Mouse (Mus musculus) limb, embryonic 14.5 days (tissue): ENCODE results near the gene Tbccd1. TPM values are rescaled to one million over a fixed set of nuclear protein-coding genes. Genes with fewer than 3 reads are reported as not detected.
"Not testable (repeated sequence)": the region's sequence is repeated elsewhere in the genome, so short reads cannot be mapped to it uniquely, and the experiment has no call there.

ENCODE experiments used
- ATAC-seq: fragments of 200-750 bp; cut with Nextera tagmentation; 2 replicates; pipeline ENCODE4 v1.8.0; 2017; ENCODE audit warnings: low read depth, moderate number of reproducible peaks, moderate TSS enrichment; ENCODE audit not compliant: low FRiP score
- DNase-seq: peaks from one replicate; pipeline ENCODE4 v3.0.0-alpha.2; 2015; ENCODE audit warnings: low spot score
- H3K27ac ChIP-seq: fragments of 300-500 bp; sonication (generic); replicated peaks from 2 replicates; pipeline ENCODE4 v1.5.1; 2014; ENCODE audit warnings: low read depth, mild to moderate bottlenecking, low read length, moderate library complexity, mixed read lengths
- H3K27me3 ChIP-seq: fragments of 300-500 bp; sonication (generic); 2 replicates; pipeline ENCODE4 v1.6.1; 2014; ENCODE audit warnings: low read length, mixed read lengths; ENCODE audit not compliant: control insufficient read depth, insufficient read depth
- H3K36me3 ChIP-seq: fragments of 300-500 bp; sonication (generic); 2 replicates; pipeline ENCODE4 v1.6.1; 2014; ENCODE audit warnings: mild to moderate bottlenecking, low read length, moderate library complexity, mixed read lengths; ENCODE audit not compliant: control insufficient read depth, insufficient read depth
- H3K4me1 ChIP-seq: fragments of 300-500 bp; sonication (generic); 2 replicates; pipeline ENCODE4 v1.6.1; 2014; ENCODE audit warnings: antibody characterized with exemption, low read length, mixed read lengths; ENCODE audit not compliant: control insufficient read depth, insufficient read depth
- H3K4me2 ChIP-seq: fragments of 300-500 bp; sonication (generic); replicated peaks from 2 replicates; pipeline ENCODE4 v1.6.1; 2014; ENCODE audit warnings: low read depth, mild to moderate bottlenecking, low read length, moderate library complexity; ENCODE audit not compliant: severe bottlenecking
- H3K4me3 ChIP-seq: fragments of 300-500 bp; sonication (generic); replicated peaks from 2 replicates; pipeline ENCODE4 v1.5.1; 2014; ENCODE audit warnings: low read length
- H3K9ac ChIP-seq: fragments of 300-500 bp; sonication (generic); 2 replicates; pipeline ENCODE4 v1.6.1; 2014; ENCODE audit warnings: mild to moderate bottlenecking, low read depth, low read length, moderate library complexity; ENCODE audit not compliant: severe bottlenecking
- H3K9me3 ChIP-seq: fragments of 300-500 bp; sonication (generic); 2 replicates; pipeline ENCODE4 v1.6.1; 2016; ENCODE audit warnings: low read length; ENCODE audit not compliant: control insufficient read depth
- POLR2A ChIP-seq: fragments of 200-500 bp; IDR thresholded peaks from 2 replicates; pipeline ENCODE4 v1.8.0; 2012; ENCODE audit warnings: inconsistent platforms, mild to moderate bottlenecking, moderate library complexity, borderline replicate concordance; ENCODE audit not compliant: insufficient read depth, insufficient read length; ENCODE audit errors: extremely low read depth
- WGBS: fragments of 180-500 bp; shearing (Covaris S2); extraction: QIAGEN DNeasy Blood & Tissue Kit; methylation state at CpG from one replicate; pipeline ENCODE4 v1.1.7; 2014; 5-methylcytosine and 5-hydroxymethylcytosine counted together
- polyA plus RNA-seq, 2 experiments: library from polyadenylated mRNA; depleted of rRNA in 1 of 2; stranded (reverse) in 1 of 2; unstranded in 1 of 2; fragments of >200 nt; fragmentation: Nextera tagmentation in 1 of 2; extraction: Ambion mirVana in 1 of 2; gene quantifications; 2 replicates each; pipeline versions ENCODE4 v1.2.1 to v1.2.3; 2012 to 2014

Gene Tbccd1
- polyA plus RNA-seq, 2 experiments = 23.0 to 26.0 TPM

GRCm38 (mm10) chr16:22782686-22783085 is 74.8 kb downstream of the Tbccd1 start:
- Histone ChIP-seq H3K27me3 (no peaks in the 10 kb centered on the region), H3K27ac (no peak overlapping the region), H3K4me2 (no peak overlapping the region), H3K9me3 (no peaks in the 10 kb centered on the region), H3K36me3 (no peaks in the 10 kb centered on the region), H3K4me1 (no peaks in the 10 kb centered on the region), H3K9ac (no peak overlapping the region), H3K4me3 (no peak overlapping the region)
- ATAC-seq (no peak), DNase-seq (no peak)
- WGBS = 77% methylated on average over 5 of the region's 5 CpGs
- no peak for TF ChIP-seq POLR2A

DNA sequence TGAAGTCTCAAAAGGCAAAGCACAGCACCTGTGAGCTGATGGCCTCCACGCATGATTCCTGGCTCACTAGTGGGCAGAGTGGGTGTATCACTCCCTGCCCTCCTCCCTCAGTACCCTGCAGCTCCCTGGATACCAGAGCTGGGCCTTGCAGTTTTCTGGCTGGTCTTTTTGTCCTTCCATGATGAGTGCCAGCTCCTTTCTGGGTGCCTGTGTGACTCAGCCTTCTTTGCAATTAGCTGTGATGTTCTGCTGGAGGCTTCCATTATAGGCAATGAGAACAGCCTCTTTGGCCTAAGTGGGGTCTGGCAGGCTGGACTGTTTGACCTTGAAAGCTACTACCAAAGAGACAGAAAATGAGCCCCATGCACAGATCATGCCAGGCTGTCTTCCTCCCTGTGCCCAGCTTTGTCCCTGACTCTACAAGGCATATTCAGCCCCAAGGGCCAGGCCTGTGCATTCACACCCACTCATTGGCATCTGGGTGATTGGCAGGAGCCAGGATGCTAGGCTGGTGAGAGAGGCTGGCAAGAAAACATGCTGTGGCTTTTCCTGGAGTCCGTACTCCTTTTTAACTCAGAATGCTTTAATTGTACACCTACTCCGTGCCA is 78.1 kb downstream of the Tbccd1 start:
- DNase-seq (no peak), ATAC-seq (no peak)
- Histone ChIP-seq H3K4me2 (no peak overlapping the region), H3K9me3 (no peaks in the 10 kb centered on the region), H3K36me3 (no peaks in the 10 kb centered on the region), H3K27me3 (no peaks in the 10 kb centered on the region), H3K4me1 (no peaks in the 10 kb centered on the region), H3K27ac (no peak overlapping the region), H3K4me3 (no peak overlapping the region), H3K9ac (no peak overlapping the region)
- no peak for TF ChIP-seq POLR2A
- 80% methylated on average over 3 of the region's 3 CpGs for WGBS

GRCm38 (mm10) chr16:22778296-22778695 is 79.2 kb downstream of the Tbccd1 start:
- H3K4me1 ChIP-seq, H3K9ac ChIP-seq, DNase-seq, H3K9me3 ChIP-seq, H3K27ac ChIP-seq, H3K4me2 ChIP-seq, ATAC-seq, H3K27me3 ChIP-seq, H3K36me3 ChIP-seq, H3K4me3 ChIP-seq: not testable (repeated sequence)
- WGBS = 88% methylated on average over 12 of the region's 12 CpGs

- Histone ChIP-seq H3K9ac (no peak overlapping the region), H3K4me1 (no peaks in the 10 kb centered on the region), H3K9me3 (no peaks in the 10 kb centered on the region), H3K4me2 (no peak overlapping the region), H3K27ac (no peak overlapping the region), H3K27me3 (no peaks in the 10 kb centered on the region), H3K4me3 (no peak overlapping the region), H3K36me3 (no peaks in the 10 kb centered on the region)
- ATAC-seq (no peak), DNase-seq (no peak)
- 73% methylated on average over 5 of the region's 5 CpGs for WGBS
- no peak for TF ChIP-seq POLR2A
Observed at GRCm38 (mm10) chr16:22775471-22775985, 81.9 kb downstream of the Tbccd1 start.

GRCm38 (mm10) chr16:22768661-22769060 is 88.8 kb downstream of the Tbccd1 start:
- no peak for TF ChIP-seq POLR2A
- H3K9ac ChIP-seq = no peak overlapping the region
- H3K9me3 ChIP-seq = no peaks in the 10 kb centered on the region
- 90% methylated on average over 8 of the region's 8 CpGs for WGBS
- ATAC-seq (no peak), DNase-seq (no peak)
- H3K36me3 ChIP-seq = no peaks in the 10 kb centered on the region
- H3K27ac ChIP-seq = no peak overlapping the region
- H3K4me1 ChIP-seq = no peaks in the 10 kb centered on the region
- no peaks in the 10 kb centered on the region for H3K27me3 ChIP-seq
- no peak overlapping the region for H3K4me3 ChIP-seq
- no peak overlapping the region for H3K4me2 ChIP-seq
